In the genomic region with DNA sequence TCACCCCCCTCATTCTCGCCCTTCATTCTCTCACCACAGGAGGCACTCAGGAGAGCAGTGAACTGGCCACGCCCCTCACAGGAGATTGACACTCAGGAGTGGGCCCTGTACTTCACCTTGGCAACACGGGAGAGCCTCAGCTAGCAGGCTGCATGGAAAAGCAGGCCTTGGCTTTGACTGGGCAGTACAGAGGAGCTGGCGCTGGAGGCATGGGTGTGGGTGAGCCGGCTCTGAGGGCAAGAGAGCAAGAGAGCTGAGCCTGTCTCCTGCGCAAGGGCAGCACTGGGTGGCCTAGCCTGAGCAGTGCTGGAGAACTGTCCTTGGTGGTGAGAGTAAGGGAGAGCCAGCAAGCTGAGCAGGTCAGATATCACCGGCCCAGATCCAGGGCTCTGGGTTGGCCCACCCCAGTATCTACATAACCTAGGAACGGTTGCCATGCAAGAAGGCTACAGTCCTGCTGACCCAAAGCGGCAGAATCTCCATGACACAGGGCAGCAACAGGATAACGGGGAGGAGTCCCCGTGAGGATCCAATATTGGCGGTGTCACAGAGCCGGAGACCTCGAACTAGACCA, we compare ENCODE assay signal across 14 mouse cellular contexts. TPM values are rescaled to one million over a fixed set of nuclear protein-coding genes. Genes with fewer than 3 reads are reported as not detected.
DNase-seq lines count a peak whose midpoint lies in the region; ATAC-seq and TF ChIP-seq lines count a peak whose summit lies in the region.
"Had no signal": no experiment of that assay in that cellular context is flagged by ENCODE, and none has a peak within 500 bp of the region (broad histone marks: within the 10 kb centered on the region; RNA-seq: fewer than 3 reads in every experiment).

No protein-coding gene starts in this region.

- WGBS in heart, embryonic 14.5 days, result 65% methylated on average over 14 of the region's 14 CpGs
- 64% methylated on average over 14 of the region's 14 CpGs for WGBS in lung, embryonic 15.5 days
- 76% methylated on average over 14 of the region's 14 CpGs for WGBS in midbrain, postnatal 0 days

- H3K4me1 ChIP-seq in heart, embryonic 14.5 days (ENCODE audit: control insufficient read depth in 2 of 2, insufficient read depth in 2 of 2, low read length in 2 of 2), result no peaks in the 10 kb centered on the region; a peak in 1 of 4 replicates
- no peaks in the 10 kb centered on the region for H3K4me1 ChIP-seq in lung, embryonic 15.5 days
- no peaks in the 10 kb centered on the region for H3K4me1 ChIP-seq in midbrain, postnatal 0 days (ENCODE audit: insufficient read depth, low read length)
- H3K4me1 ChIP-seq: liver, embryonic 13.5 days had no signal

- no peak overlapping the region for H3K27ac ChIP-seq in heart, embryonic 14.5 days (replicated peaks in 1 of 2; ENCODE audit: control insufficient read depth in 1 of 2, insufficient read depth in 1 of 2, low read depth in 2 of 2, low read length in 2 of 2)
- H3K27ac ChIP-seq in lung, embryonic 15.5 days, result no peak overlapping the region
- no peak overlapping the region for H3K27ac ChIP-seq in midbrain, postnatal 0 days (ENCODE audit: low read depth, low read length)
- H3K27ac ChIP-seq: liver, embryonic 13.5 days had no signal

- no peak for DNase-seq in heart, postnatal 10 days
- no peak for DNase-seq in lung, postnatal 14 days
- DNase-seq in embryo, embryonic 11 days, result peak; percentile 15
- DNase-seq in midbrain, postnatal 0 days (ENCODE audit: low spot score), result no peak
- no peak for DNase-seq in thymus, postnatal 36 days
- DNase-seq: cerebellum, postnatal 10 days; layer of hippocampus, postnatal 36 days; liver, embryonic 13.5 days had no signal

- intact Hi-C loops in heart, postnatal 10 days (cut with DNase I), result no loop called here

- no peaks in the 10 kb centered on the region for H3K36me3 ChIP-seq in heart, embryonic 14.5 days (ENCODE audit: control insufficient read depth, insufficient read depth, low read length)
- H3K36me3 ChIP-seq in lung, embryonic 15.5 days, result no peaks in the 10 kb centered on the region
- no peaks in the 10 kb centered on the region for H3K36me3 ChIP-seq in midbrain, postnatal 0 days (ENCODE audit: insufficient read depth, low read length)
- H3K36me3 ChIP-seq: liver, embryonic 13.5 days had no signal

- peak; percentile 37; the same call in 1 of the 2 replicates for ATAC-seq in heart, embryonic 14.5 days (ENCODE audit: insufficient number of reproducible peaks, insufficient read depth, low FRiP score, low read depth)
- ATAC-seq in lung, embryonic 15.5 days (ENCODE audit: borderline replicate concordance, extremely low read depth, low FRiP score, low TSS enrichment), result peak; percentile 64
- peak; percentile 34; the same call in 1 of the 2 replicates for ATAC-seq in midbrain, postnatal 0 days (ENCODE audit: low FRiP score)
- no peak for ATAC-seq in inflammation-experienced regulatory T-cells, adult 6 months
- ATAC-seq: intestine, postnatal 0 days had no signal

- no peak overlapping the region for H3K9ac ChIP-seq in heart, embryonic 14.5 days (ENCODE audit: low read length)
- no peak overlapping the region for H3K9ac ChIP-seq in lung, embryonic 15.5 days
- no peak overlapping the region for H3K9ac ChIP-seq in midbrain, postnatal 0 days (replicated peaks; ENCODE audit: low read length, poor library complexity, severe bottlenecking)
- H3K9ac ChIP-seq: liver, embryonic 13.5 days had no signal

- no peak overlapping the region for H3K4me2 ChIP-seq in heart, embryonic 14.5 days (ENCODE audit: low read length)
- no peak overlapping the region for H3K4me2 ChIP-seq in lung, embryonic 15.5 days
- no peak overlapping the region for H3K4me2 ChIP-seq in midbrain, postnatal 0 days (ENCODE audit: low read depth, low read length, poor library complexity, severe bottlenecking)
- H3K4me2 ChIP-seq: liver, embryonic 13.5 days had no signal

- H3K9me3 ChIP-seq in heart, embryonic 14.5 days (ENCODE audit: control insufficient read depth, low read length), result no peaks in the 10 kb centered on the region
- H3K9me3 ChIP-seq in lung, embryonic 15.5 days, result no peaks in the 10 kb centered on the region
- H3K9me3 ChIP-seq in midbrain, postnatal 0 days (ENCODE audit: low read length), result no peaks in the 10 kb centered on the region

- H3K4me3 ChIP-seq in heart, embryonic 14.5 days (ENCODE audit: control insufficient read depth in 1 of 2, insufficient read depth in 1 of 2, low read depth in 1 of 2, low read length in 2 of 2), result no peak overlapping the region
- H3K4me3 ChIP-seq in lung, embryonic 15.5 days, result no peak overlapping the region
- H3K4me3 ChIP-seq in midbrain, postnatal 0 days (ENCODE audit: low read depth, low read length), result no peak overlapping the region
- H3K4me3 ChIP-seq: liver, embryonic 13.5 days; myocyte had no signal

- peak; percentile 24; the same call in 1 of the 2 replicates for TF ChIP-seq CTCF in midbrain, postnatal 0 days (IDR thresholded peaks at IDR 0.05)

- H3K27me3 ChIP-seq in heart, embryonic 14.5 days (ENCODE audit: control insufficient read depth, insufficient read depth, low read length), result no peaks in the 10 kb centered on the region
- no peaks in the 10 kb centered on the region for H3K27me3 ChIP-seq in lung, embryonic 15.5 days
- H3K27me3 ChIP-seq in midbrain, postnatal 0 days (ENCODE audit: insufficient read depth, low read length), result no peaks in the 10 kb centered on the region
- H3K27me3 ChIP-seq: liver, embryonic 13.5 days had no signal

RNA-seq across cellular contexts. Expression of gene Dok5, which starts 35.6 kb away (rescaled TPM):
- 4.4 and 5.6 TPM in 2 replicates for polyA plus RNA-seq in heart, embryonic 14.5 days (2014; fragmentation: Nextera tagmentation; extraction: Ambion mirVana)
- total RNA-seq in heart, postnatal 10 days (2021), result under 1 TPM in 1 of 2 experiments, not detected in 1; 0.34 TPM
- 1.4 and 2.0 TPM in 2 replicates for polyA plus RNA-seq in lung, embryonic 15.5 days (2015; fragmentation: Nextera tagmentation; extraction: Ambion mirVana)
- 27.0 and 29.3 TPM in 2 replicates for total RNA-seq in midbrain, postnatal 0 days (2014; rRNA removed)
- polyA plus RNA-seq in midbrain, postnatal 0 days (2015; fragmentation: Nextera tagmentation; extraction: Ambion mirVana), result 35.2 and 36.9 TPM in 2 replicates
- not detected for polyA plus RNA-seq in inflammation-experienced regulatory T-cells, adult 6 months (2017; shearing (Covaris generic))
- total RNA-seq: granulocyte monocyte progenitor cell, adult 5-6 weeks had no signal
